ENCODE assay signal across 21 mouse cellular contexts in genomic region chr5:119082895-119083294, GRCm38 (mm10).
DNase-seq lines count a peak whose midpoint lies in the region; ATAC-seq and TF ChIP-seq lines count a peak whose summit lies in the region.
"Had no signal": no experiment of that assay in that cellular context is flagged by ENCODE, and none has a peak within 500 bp of the region (broad histone marks: within the 10 kb centered on the region; RNA-seq: fewer than 3 reads in every experiment).

No protein-coding gene starts in this region.

- no peak overlapping the region for H3K27ac ChIP-seq in heart, embryonic 10.5 days
- H3K27ac ChIP-seq in heart, adult 2 months: no peak overlapping the region
- H3K27ac ChIP-seq in midbrain, embryonic 11.5 days (ENCODE audit: low read depth, low read length): no peak overlapping the region
- H3K27ac ChIP-seq in midbrain, embryonic 13.5 days: no peak overlapping the region
- peak overlapping the region; percentile 66 for H3K27ac ChIP-seq in intestine, postnatal 0 days (ENCODE audit: low read depth, low read length)
- H3K27ac ChIP-seq: forebrain, embryonic 13.5 days; hindbrain, embryonic 12.5 days; left cerebral cortex, adult 2 months; liver, embryonic 12.5 days; neural tube, embryonic 15.5 days had no signal

- H3K9ac ChIP-seq in heart, adult 2 months (ENCODE audit: low read depth, low read length): no peak overlapping the region
- no peak overlapping the region for H3K9ac ChIP-seq in midbrain, embryonic 11.5 days (ENCODE audit: low read length)
- no peak overlapping the region for H3K9ac ChIP-seq in midbrain, embryonic 13.5 days (replicated peaks)
- H3K9ac ChIP-seq in intestine, postnatal 0 days (ENCODE audit: low read depth, low read length): no peak overlapping the region
- H3K9ac ChIP-seq: forebrain, embryonic 13.5 days; hindbrain, embryonic 12.5 days; liver, embryonic 12.5 days; neural tube, embryonic 15.5 days had no signal

- WGBS in heart, embryonic 10.5 days: 32% methylated on average over 15 of the region's 15 CpGs
- 38% methylated on average over 15 of the region's 15 CpGs for WGBS in heart, adult 2 months
- WGBS in midbrain, embryonic 11.5 days: 84% methylated on average over 15 of the region's 15 CpGs
- 83% methylated on average over 15 of the region's 15 CpGs for WGBS in midbrain, embryonic 13.5 days
- WGBS in intestine, postnatal 0 days: 27% methylated on average over 15 of the region's 15 CpGs

- TF ChIP-seq EP300 in heart, adult 2 months (IDR thresholded peaks at IDR 0.05; ENCODE audit: insufficient read depth, low read depth, low read length): no peak

- TF ChIP-seq POLR2A in heart, adult 2 months (IDR thresholded peaks at IDR 0.05; ENCODE audit: insufficient read depth, low read depth, low read length): no peak

- H3K4me1 ChIP-seq in heart, embryonic 10.5 days: peaks cover 22% of the 10 kb centered on the region
- H3K4me1 ChIP-seq in heart, adult 2 months (ENCODE audit: control insufficient read depth, insufficient read depth, low read length): peaks cover 9% of the 10 kb centered on the region
- no peaks in the 10 kb centered on the region for H3K4me1 ChIP-seq in midbrain, embryonic 11.5 days (ENCODE audit: control insufficient read depth, insufficient read depth, low read length)
- peaks cover 14% of the 10 kb centered on the region for H3K4me1 ChIP-seq in midbrain, embryonic 13.5 days (replicated peaks)
- H3K4me1 ChIP-seq in intestine, postnatal 0 days (replicated peaks; ENCODE audit: control insufficient read depth, insufficient read depth, low read length): no peaks in the 10 kb centered on the region; the same call in 1 of the 2 replicates

- H3K9me3 ChIP-seq in heart, embryonic 10.5 days: no peaks in the 10 kb centered on the region
- no peaks in the 10 kb centered on the region for H3K9me3 ChIP-seq in midbrain, embryonic 11.5 days (ENCODE audit: control insufficient read depth, low read length)
- H3K9me3 ChIP-seq in midbrain, embryonic 13.5 days: no peaks in the 10 kb centered on the region
- no peaks in the 10 kb centered on the region for H3K9me3 ChIP-seq in intestine, postnatal 0 days (ENCODE audit: control insufficient read depth)
- H3K9me3 ChIP-seq: forebrain, embryonic 13.5 days; liver, embryonic 12.5 days; neural tube, embryonic 15.5 days had no signal

- H3K4me3 ChIP-seq in heart, embryonic 10.5 days: 0 out of 2 replicates have a peak overlapping the region, but pooled peaks have one; percentile 27
- no peak overlapping the region for H3K4me3 ChIP-seq in heart, adult 2 months
- no peak overlapping the region for H3K4me3 ChIP-seq in midbrain, embryonic 11.5 days (ENCODE audit: low read depth, low read length)
- H3K4me3 ChIP-seq in midbrain, embryonic 13.5 days (replicated peaks): no peak overlapping the region
- H3K4me3 ChIP-seq in intestine, postnatal 0 days (ENCODE audit: low read depth, low read length): no peak overlapping the region
- H3K4me3 ChIP-seq: forebrain, embryonic 13.5 days; hindbrain, embryonic 12.5 days; left cerebral cortex, adult 2 months; liver, embryonic 12.5 days; myocyte; neural tube, embryonic 15.5 days had no signal

- DNase-seq in heart, embryonic 10.5 days (ENCODE audit: low spot score): no peak
- no peak for DNase-seq in heart, adult 2 months
- peak; percentile 65 for DNase-seq in midbrain, embryonic 11.5 days (ENCODE audit: low spot score, missing footprints)
- peak; percentile 38 for DNase-seq in lung, postnatal 36 days
- no peak for DNase-seq in kidney, adult 11 months
- DNase-seq: B cell, adult 2 months; cerebellum, postnatal 36 days; kidney, adult 2 months; kidney, postnatal 14 days; midbrain, embryonic 14.5 days; thymus, postnatal 4 days had no signal

- H3K4me2 ChIP-seq in midbrain, embryonic 11.5 days: no peak overlapping the region
- H3K4me2 ChIP-seq in midbrain, embryonic 13.5 days (replicated peaks): no peak overlapping the region
- H3K4me2 ChIP-seq in intestine, postnatal 0 days (replicated peaks; ENCODE audit: low read depth): peak overlapping the region; percentile 21
- H3K4me2 ChIP-seq: forebrain, embryonic 13.5 days; hindbrain, embryonic 12.5 days; liver, embryonic 12.5 days; neural tube, embryonic 15.5 days had no signal

- no peaks in the 10 kb centered on the region for H3K36me3 ChIP-seq in heart, embryonic 10.5 days
- H3K36me3 ChIP-seq in heart, adult 2 months (ENCODE audit: control insufficient read depth, insufficient read depth, low read length): no peaks in the 10 kb centered on the region
- H3K36me3 ChIP-seq in midbrain, embryonic 11.5 days (ENCODE audit: control insufficient read depth, insufficient read depth, low read length): no peaks in the 10 kb centered on the region
- H3K36me3 ChIP-seq in midbrain, embryonic 13.5 days: no peaks in the 10 kb centered on the region
- H3K36me3 ChIP-seq in intestine, postnatal 0 days (ENCODE audit: control insufficient read depth, insufficient read depth): no peaks in the 10 kb centered on the region
- H3K36me3 ChIP-seq: hindbrain, embryonic 12.5 days; liver, embryonic 12.5 days; neural tube, embryonic 15.5 days had no signal

- no peak for ATAC-seq in midbrain, embryonic 11.5 days (ENCODE audit: low FRiP score)
- ATAC-seq in midbrain, embryonic 13.5 days: no peak
- peak; percentile 32; the same call in 1 of the 2 replicates for ATAC-seq in intestine, postnatal 0 days
- no peak for ATAC-seq in frontal cortex, adult (ENCODE audit: low TSS enrichment)
- ATAC-seq: activated CD4-positive, CD25-positive, alpha-beta regulatory T cell, adult 4 months; forebrain, embryonic 13.5 days; liver, embryonic 12.5 days had no signal

- H3K27me3 ChIP-seq in heart, embryonic 10.5 days (ENCODE audit: insufficient read depth, poor library complexity, severe bottlenecking): peaks cover 52% of the 10 kb centered on the region
- H3K27me3 ChIP-seq in heart, adult 2 months (ENCODE audit: control insufficient read depth, insufficient read depth, low read length): no peaks in the 10 kb centered on the region; the same call in 1 of the 2 replicates
- peaks cover 29% of the 10 kb centered on the region for H3K27me3 ChIP-seq in midbrain, embryonic 11.5 days (ENCODE audit: control insufficient read depth, insufficient read depth, low read length)
- H3K27me3 ChIP-seq in midbrain, embryonic 13.5 days: peaks cover 36% of the 10 kb centered on the region
- no peaks in the 10 kb centered on the region for H3K27me3 ChIP-seq in intestine, postnatal 0 days (replicated peaks; ENCODE audit: control insufficient read depth, insufficient read depth, low read length)

- TF ChIP-seq CTCF in heart, adult 2 months (IDR thresholded peaks at IDR 0.05): no peak
- TF ChIP-seq CTCF in intestine, postnatal 0 days (IDR thresholded peaks at IDR 0.05; ENCODE audit: low read depth): no peak

- intact Hi-C loops in heart, adult 2 months (cut with DNase I): no loop called here

- H3K79me2 ChIP-seq in heart, adult 2 months (replicated peaks; ENCODE audit: control insufficient read depth, insufficient read depth, low read length): no peaks in the 10 kb centered on the region

Comparison
In these comparisons a context has a peak if more than half of its experiments do, and no peak if none do; other contexts are left out.
1. DNase-seq: peak in midbrain, embryonic 11.5 days (single experiment) and lung, postnatal 36 days (single experiment); none in heart, embryonic 10.5 days (single experiment), heart, adult 2 months (0 of 2) and kidney, adult 11 months (single experiment).